Mouse (Mus musculus) lung, adult 2 months (tissue): ENCODE results near the gene Cyp2d11.

ENCODE experiments used
- CTCF ChIP-seq: fragments of 200-500 bp; IDR thresholded peaks from 2 replicates; pipeline ENCODE4 v1.5.1; 2011; ENCODE audit warnings: mild to moderate bottlenecking, low read length, control low read depth; ENCODE audit not compliant: insufficient read depth
- POLR2A ChIP-seq: fragments of 200-500 bp; IDR thresholded peaks from 2 replicates; pipeline ENCODE4 v1.6.1; 2011; ENCODE audit warnings: low read depth, mild to moderate bottlenecking, control low read depth, low read length, borderline replicate concordance; ENCODE audit errors: extremely low read depth

GRCm38 (mm10) chr15:82378261-82379180 is 15.3 kb downstream of the Cyp2d11 start:
- TF ChIP-seq CTCF (no peak), POLR2A (no peak)
